Mouse (Mus musculus) lung, adult 2 months (tissue): Measurements from ENCODE around the gene Cdca8. TPM values are rescaled to one million over a fixed set of nuclear protein-coding genes. Genes with fewer than 3 reads are reported as not detected.

Source experiments
- DNase-seq: peaks from one replicate; pipeline ENCODE4 v3.0.0; 2022
- H3K4me1 ChIP-seq: fragments of 200-500 bp; 2 replicates; pipeline ENCODE4 v1.6.1; 2011; ENCODE audit warnings: low read length; ENCODE audit not compliant: control insufficient read depth, insufficient read depth
- H3K4me3 ChIP-seq: fragments of 200-500 bp; replicated peaks from 2 replicates; pipeline ENCODE3; 2011; ENCODE audit warnings: low read depth, mild to moderate bottlenecking, control low read depth, low read length; ENCODE audit errors: extremely low read depth
- CTCF ChIP-seq: fragments of 200-500 bp; IDR thresholded peaks from 2 replicates; pipeline ENCODE4 v1.5.1; 2011; ENCODE audit warnings: mild to moderate bottlenecking, low read length, control low read depth; ENCODE audit not compliant: insufficient read depth
- POLR2A ChIP-seq: fragments of 200-500 bp; IDR thresholded peaks from 2 replicates; pipeline ENCODE4 v1.6.1; 2011; ENCODE audit warnings: low read depth, mild to moderate bottlenecking, control low read depth, low read length, borderline replicate concordance; ENCODE audit errors: extremely low read depth
- WGBS: fragments of 180-500 bp; shearing (Covaris S2); methylation state at CpG from one replicate; pipeline ENCODE4 v1.1.7; 2018; 5-methylcytosine and 5-hydroxymethylcytosine counted together
- polyA plus RNA-seq: library from polyadenylated mRNA; depleted of rRNA; stranded (reverse); fragments of >200 nt; gene quantifications from 2 replicates; pipeline ENCODE4 v1.2.3, GENCODE M21; 2012

Gene Cdca8
- polyA plus RNA-seq, 1 experiment: 3.8 TPM

DNA sequence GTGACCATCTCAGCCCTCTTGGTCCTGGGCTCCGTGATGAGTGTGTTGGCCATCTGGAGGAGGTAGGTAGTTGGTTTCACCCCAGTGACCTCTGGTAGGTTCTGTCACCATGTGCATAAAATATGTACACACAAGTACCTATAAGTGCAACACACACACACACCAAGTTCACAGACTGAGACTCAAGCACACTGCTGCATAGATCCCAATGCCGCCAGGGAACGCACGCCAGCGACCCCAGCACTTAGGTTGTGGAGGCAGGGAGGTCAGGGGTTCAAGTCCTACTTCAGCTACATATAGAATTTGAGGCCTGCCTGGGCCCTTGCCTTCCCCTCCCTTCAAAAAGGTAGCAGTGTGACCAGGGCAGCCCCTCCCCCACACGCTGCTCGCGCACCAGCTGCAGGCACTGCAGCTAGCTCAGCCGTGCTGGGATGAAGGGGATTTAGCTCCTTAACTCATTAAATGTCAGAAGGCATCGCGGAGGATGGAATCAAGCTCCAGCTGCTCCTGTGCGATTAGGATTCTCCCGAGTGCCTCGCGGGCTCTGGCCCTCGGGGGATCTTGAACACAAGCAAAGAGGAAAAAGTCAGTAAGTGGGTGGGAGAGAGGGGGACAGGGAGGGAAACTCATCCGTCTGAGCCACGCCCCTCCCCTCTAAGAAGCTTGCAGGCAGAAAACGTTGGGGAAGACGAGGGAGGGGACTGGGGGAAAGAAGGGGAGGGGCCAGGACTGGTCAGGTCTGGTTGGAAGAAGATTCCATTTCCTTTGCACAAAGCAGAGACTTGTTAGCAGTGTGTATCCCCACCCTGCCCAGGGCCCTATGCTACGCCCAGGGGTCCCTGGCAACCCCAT, 32.9 kb downstream of the Cdca8 start:
- 11% methylated on average over 21 of the region's 21 CpGs for WGBS
- no peak for DNase-seq
- Histone ChIP-seq H3K4me3 (no peak overlapping the region), H3K4me1 (no peaks in the 10 kb centered on the region)
- TF ChIP-seq POLR2A (no peak), CTCF (no peak)

DNA sequence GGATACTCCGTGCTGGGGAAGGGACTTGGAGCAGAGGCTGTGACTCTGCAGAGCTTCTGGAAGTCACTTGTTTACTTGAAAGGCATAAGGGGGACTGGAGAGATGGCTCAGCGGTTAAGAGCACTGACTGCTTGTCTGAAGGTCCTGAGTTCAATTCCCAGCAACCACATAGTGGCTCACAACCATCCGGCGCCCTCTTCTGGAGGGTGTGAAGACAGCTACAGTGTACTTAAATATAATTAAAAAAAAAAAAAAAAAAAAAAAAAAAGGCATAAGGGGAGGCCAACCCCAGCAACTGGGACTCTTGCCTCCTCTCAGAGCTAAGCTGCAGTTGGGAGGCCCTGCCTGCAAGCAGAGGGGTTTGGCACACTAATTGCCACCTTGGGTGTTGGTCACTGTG, 33.7 kb downstream of the Cdca8 start:
- DNase-seq: no peak
- Histone ChIP-seq H3K4me3 (no peak overlapping the region), H3K4me1 (no peaks in the 10 kb centered on the region)
- TF ChIP-seq POLR2A (no peak), CTCF (no peak)
- 65% methylated on average over 4 of the region's 4 CpGs for WGBS

DNA sequence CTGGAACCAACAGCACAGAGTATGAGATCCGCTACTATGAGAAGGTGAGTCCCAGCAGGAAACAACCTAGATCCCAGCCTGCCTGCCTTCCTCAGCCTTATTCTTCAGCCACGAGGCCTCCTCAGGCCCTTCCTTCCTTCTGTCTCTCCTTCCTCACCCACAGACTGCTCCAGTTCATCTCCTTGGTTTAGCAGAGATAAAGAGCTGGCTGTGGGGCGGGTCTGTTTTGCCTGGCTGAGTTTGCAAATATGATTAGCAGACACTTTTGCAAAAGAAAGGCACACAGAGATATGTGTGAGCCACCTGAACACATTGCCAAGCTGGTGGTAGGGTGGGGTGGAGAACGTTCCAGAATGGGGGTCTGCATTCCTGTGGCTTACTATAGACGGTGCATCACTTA, 39.2 kb downstream of the Cdca8 start:
- DNase-seq: no peak
- Histone ChIP-seq H3K4me1 (no peaks in the 10 kb centered on the region), H3K4me3 (no peak overlapping the region)
- WGBS: 45% methylated on average over 5 of the region's 5 CpGs
- TF ChIP-seq POLR2A (no peak), CTCF (no peak)

DNA sequence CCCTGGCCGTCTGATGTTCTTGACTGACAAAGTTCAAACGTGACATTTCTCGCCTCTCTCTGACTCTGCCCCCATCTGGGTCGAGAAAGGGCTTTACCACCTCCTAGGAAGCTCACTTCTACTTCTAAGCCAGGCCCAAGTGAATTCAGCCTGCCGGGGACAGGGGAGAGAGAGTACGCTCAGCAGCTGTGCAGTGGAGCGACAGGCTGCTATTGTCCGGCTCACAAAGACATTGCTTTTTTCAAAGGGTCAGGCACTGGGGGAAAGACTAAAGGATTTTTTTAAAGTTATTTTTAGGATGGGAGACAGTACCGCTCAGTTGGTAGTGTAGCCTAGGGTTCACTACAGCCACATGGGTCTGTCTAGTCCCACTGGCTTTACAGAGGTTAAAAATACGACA, 40.7 kb downstream of the Cdca8 start:
- 60% methylated on average over 10 of the region's 10 CpGs for WGBS
- Histone ChIP-seq H3K4me3 (no peak overlapping the region), H3K4me1 (no peaks in the 10 kb centered on the region)
- DNase-seq: no peak
- TF ChIP-seq CTCF (no peak), POLR2A (no peak)

GRCm38 (mm10) chr4:124894508-124895428, 44.3 kb downstream of the Cdca8 start:
- H3K4me1 ChIP-seq: no peaks in the 10 kb centered on the region
- WGBS: 3% methylated on average over 83 of the region's 83 CpGs
- no peak overlapping the region for H3K4me3 ChIP-seq
- DNase-seq: no peak
- TF ChIP-seq POLR2A (no peak), CTCF (no peak)

- no peak for DNase-seq
- TF ChIP-seq CTCF (no peak), POLR2A (no peak)
- no peak overlapping the region for H3K4me3 ChIP-seq
- H3K4me1 ChIP-seq: no peaks in the 10 kb centered on the region
- WGBS: 39% methylated on average over 6 of the region's 6 CpGs
Measured at GRCm38 (mm10) chr4:124893769-124894168, 45.3 kb downstream of the Cdca8 start.

GRCm38 (mm10) chr4:124890831-124891230, 48.3 kb downstream of the Cdca8 start:
- TF ChIP-seq CTCF: no peak
- TF ChIP-seq POLR2A: no peak
- no peak for DNase-seq
- H3K4me1 ChIP-seq: no peaks in the 10 kb centered on the region
- WGBS: 78% methylated on average over 5 of the region's 5 CpGs
- no peak overlapping the region for H3K4me3 ChIP-seq

GRCm38 (mm10) chr4:124889935-124890334, 49.2 kb downstream of the Cdca8 start:
- TF ChIP-seq CTCF: no peak
- TF ChIP-seq POLR2A: no peak
- Histone ChIP-seq H3K4me3 (no peak overlapping the region), H3K4me1 (no peaks in the 10 kb centered on the region)
- no peak for DNase-seq
- WGBS: 74% methylated on average over 2 of the region's 2 CpGs

DNA sequence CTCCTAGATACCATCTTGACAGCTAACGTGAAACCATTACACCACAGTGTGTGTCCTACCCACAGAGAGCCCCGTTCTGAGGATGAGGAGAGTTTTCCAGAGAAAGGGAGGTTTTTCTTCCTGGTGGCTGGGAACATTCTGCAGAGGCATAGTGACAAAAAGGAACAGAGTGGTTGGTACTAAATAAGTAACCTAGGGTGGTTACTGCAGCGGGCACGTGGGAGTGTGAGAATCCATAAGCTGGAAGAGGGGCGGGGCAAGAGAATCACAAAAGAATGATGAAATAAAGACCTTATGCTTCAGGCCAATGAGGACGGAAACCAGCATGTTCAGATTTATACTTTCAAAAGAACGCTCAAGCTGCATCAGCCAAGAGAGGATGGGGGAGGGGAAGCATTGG, 50.4 kb downstream of the Cdca8 start:
- WGBS: 65% methylated on average over 7 of the region's 7 CpGs
- TF ChIP-seq CTCF (no peak), POLR2A (no peak)
- no peak for DNase-seq
- Histone ChIP-seq H3K4me1 (no peaks in the 10 kb centered on the region), H3K4me3 (no peak overlapping the region)

- TF ChIP-seq POLR2A (no peak), CTCF (no peak)
- Histone ChIP-seq H3K4me1 (no peaks in the 10 kb centered on the region), H3K4me3 (no peak overlapping the region)
- 2% methylated on average over 37 of the region's 37 CpGs for WGBS
- DNase-seq: no peak
Measured at GRCm38 (mm10) chr4:124882151-124882729, 56.9 kb downstream of the Cdca8 start.
